ENCODE assay signal across 16 mouse cellular contexts in the genomic region with DNA sequence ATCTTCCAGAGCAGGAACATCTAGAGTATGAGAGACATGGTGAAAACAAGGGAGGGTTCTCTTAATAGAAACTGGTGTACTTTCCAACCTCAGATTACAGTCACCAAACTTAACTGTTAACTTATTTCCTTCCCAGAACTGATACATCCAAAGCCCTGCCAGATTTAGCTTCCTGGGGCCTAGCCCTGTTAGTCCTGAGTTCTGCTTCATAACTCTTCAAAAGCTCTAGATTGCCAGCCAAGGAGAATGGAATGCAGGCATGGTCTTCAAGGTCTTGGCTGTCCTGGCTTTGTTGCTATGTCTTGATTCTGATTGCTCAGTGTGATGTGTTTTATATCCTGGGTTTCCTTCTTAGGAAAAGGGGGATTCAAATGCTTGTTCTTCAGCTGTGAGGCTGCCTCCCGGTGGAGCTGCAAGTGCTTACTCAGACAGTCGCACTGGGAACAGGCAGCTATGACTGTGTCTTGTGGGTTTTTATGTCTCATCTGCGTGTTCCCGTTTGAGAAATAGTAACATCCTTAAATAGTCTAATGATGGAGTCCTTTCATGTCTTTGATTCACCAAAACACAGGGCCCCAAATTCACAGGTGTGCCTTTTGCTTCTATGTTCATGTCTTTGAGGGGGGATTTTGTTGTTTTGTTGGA. TPM values are rescaled to one million over a fixed set of nuclear protein-coding genes. Genes with fewer than 3 reads are reported as not detected.
DNase-seq lines count a peak whose midpoint lies in the region; ATAC-seq and TF ChIP-seq lines count a peak whose summit lies in the region.
"Had no signal": no experiment of that assay in that cellular context is flagged by ENCODE, and none has a peak within 500 bp of the region (broad histone marks: within the 10 kb centered on the region; RNA-seq: fewer than 3 reads in every experiment).

No protein-coding gene starts in this region.

- peaks cover 9% of the 10 kb centered on the region; the same call in 1 of the 2 replicates for H3K36me3 ChIP-seq in heart, embryonic 15.5 days
- no peaks in the 10 kb centered on the region for H3K36me3 ChIP-seq in stomach, embryonic 15.5 days
- H3K36me3 ChIP-seq in stomach, postnatal 0 days (ENCODE audit: control insufficient read depth, insufficient read depth, low read length): no peaks in the 10 kb centered on the region
- H3K36me3 ChIP-seq in embryonic facial prominence, embryonic 10.5 days (replicated peaks): peaks cover 32% of the 10 kb centered on the region
- no peaks in the 10 kb centered on the region for H3K36me3 ChIP-seq in stomach, embryonic 16.5 days (ENCODE audit: control insufficient read depth, insufficient read depth, low read length)
- H3K36me3 ChIP-seq: midbrain, embryonic 15.5 days had no signal

- no peak overlapping the region for H3K4me2 ChIP-seq in heart, embryonic 15.5 days
- no peak overlapping the region for H3K4me2 ChIP-seq in stomach, embryonic 15.5 days
- no peak overlapping the region for H3K4me2 ChIP-seq in stomach, postnatal 0 days (replicated peaks; ENCODE audit: low read depth)
- H3K4me2 ChIP-seq in stomach, embryonic 16.5 days (ENCODE audit: low read depth, low read length): no peak overlapping the region
- H3K4me2 ChIP-seq: heart, embryonic 11.5 days; limb, embryonic 12.5 days; liver, embryonic 15.5 days; midbrain, embryonic 15.5 days had no signal

- H3K4me3 ChIP-seq in heart, embryonic 15.5 days: no peak overlapping the region
- H3K4me3 ChIP-seq in stomach, embryonic 15.5 days (replicated peaks): no peak overlapping the region
- H3K4me3 ChIP-seq in stomach, postnatal 0 days (ENCODE audit: low read depth, low read length): no peak overlapping the region
- H3K4me3 ChIP-seq in embryonic facial prominence, embryonic 10.5 days: no peak overlapping the region
- H3K4me3 ChIP-seq in stomach, embryonic 16.5 days (replicated peaks; ENCODE audit: low read length): no peak overlapping the region
- H3K4me3 ChIP-seq: limb, embryonic 12.5 days; liver, embryonic 15.5 days; midbrain, embryonic 15.5 days had no signal

- no peak for TF ChIP-seq CTCF in stomach, postnatal 0 days (IDR thresholded peaks at IDR 0.05; ENCODE audit: low read depth)

- no peaks in the 10 kb centered on the region for H3K9me3 ChIP-seq in heart, embryonic 15.5 days (replicated peaks)
- H3K9me3 ChIP-seq in stomach, embryonic 15.5 days: no peaks in the 10 kb centered on the region
- no peaks in the 10 kb centered on the region for H3K9me3 ChIP-seq in stomach, postnatal 0 days (ENCODE audit: control insufficient read depth, low read length)
- H3K9me3 ChIP-seq in embryonic facial prominence, embryonic 10.5 days: no peaks in the 10 kb centered on the region
- no peaks in the 10 kb centered on the region for H3K9me3 ChIP-seq in stomach, embryonic 16.5 days (replicated peaks; ENCODE audit: control insufficient read depth, low read length)
- H3K9me3 ChIP-seq: limb, embryonic 12.5 days; liver, embryonic 15.5 days; midbrain, embryonic 15.5 days had no signal

- no peak for ATAC-seq in heart, embryonic 15.5 days (replicated peaks; ENCODE audit: insufficient number of reproducible peaks, insufficient read depth, low FRiP score, low read depth)
- ATAC-seq in stomach, embryonic 15.5 days (ENCODE audit: insufficient read depth, low FRiP score, low read depth): no peak
- no peak for ATAC-seq in stomach, postnatal 0 days (ENCODE audit: low FRiP score, low TSS enrichment)
- no peak for ATAC-seq in stomach, embryonic 16.5 days (ENCODE audit: insufficient read depth, low FRiP score)
- ATAC-seq: inflammation-experienced regulatory T-cells, adult 6 months; lung, postnatal 0 days; midbrain, embryonic 15.5 days had no signal

- no peaks in the 10 kb centered on the region for H3K27me3 ChIP-seq in heart, embryonic 15.5 days
- H3K27me3 ChIP-seq in stomach, embryonic 15.5 days (replicated peaks): no peaks in the 10 kb centered on the region
- no peaks in the 10 kb centered on the region for H3K27me3 ChIP-seq in stomach, postnatal 0 days (ENCODE audit: control insufficient read depth, insufficient read depth, low read length)
- no peaks in the 10 kb centered on the region for H3K27me3 ChIP-seq in embryonic facial prominence, embryonic 10.5 days (replicated peaks; ENCODE audit: low read depth, poor library complexity, severe bottlenecking)
- no peaks in the 10 kb centered on the region for H3K27me3 ChIP-seq in stomach, embryonic 16.5 days (ENCODE audit: control insufficient read depth, insufficient read depth, low read length)
- H3K27me3 ChIP-seq: CH12.LX; limb, embryonic 12.5 days; liver, embryonic 15.5 days; midbrain, embryonic 15.5 days had no signal

- no peak for TF ChIP-seq EP300 in stomach, postnatal 0 days (optimal IDR thresholded peaks at IDR 0.05)

- H3K27ac ChIP-seq in heart, embryonic 15.5 days: peak overlapping the region; percentile 27
- H3K27ac ChIP-seq in stomach, embryonic 15.5 days: 0 out of 2 replicates have a peak overlapping the region, but pooled peaks have one; percentile 4
- H3K27ac ChIP-seq in stomach, postnatal 0 days (replicated peaks): no peak overlapping the region
- 0 out of 2 replicates have a peak overlapping the region, but pooled peaks have one; percentile 32 for H3K27ac ChIP-seq in embryonic facial prominence, embryonic 10.5 days (replicated peaks)
- H3K27ac ChIP-seq in stomach, embryonic 16.5 days (ENCODE audit: low read length): peak overlapping the region; percentile 32; the same call in 1 of the 2 replicates
- H3K27ac ChIP-seq: liver, embryonic 15.5 days; midbrain, embryonic 15.5 days had no signal

- WGBS in heart, embryonic 15.5 days: 77% methylated on average over 4 of the region's 4 CpGs
- 79% methylated on average over 4 of the region's 4 CpGs for WGBS in stomach, embryonic 15.5 days
- WGBS in stomach, postnatal 0 days: 61% methylated on average over 4 of the region's 4 CpGs
- 93% methylated on average over 4 of the region's 4 CpGs for WGBS in embryonic facial prominence, embryonic 10.5 days
- 76% methylated on average over 4 of the region's 4 CpGs for WGBS in stomach, embryonic 16.5 days

- DNase-seq in heart, postnatal 4 days: no peak
- DNase-seq in stomach, postnatal 0 days (ENCODE audit: low spot score): no peak
- no peak for DNase-seq in embryonic facial prominence, embryonic 10.5 days (ENCODE audit: low spot score)
- DNase-seq in layer of hippocampus, postnatal 14 days (ENCODE audit: low spot score in 2 of 2): no peak
- no peak for DNase-seq in ovary, adult 18-20 months (ENCODE audit: low spot score)
- DNase-seq: gastrocnemius, postnatal 36 days had no signal

- H3K4me1 ChIP-seq in heart, embryonic 15.5 days (replicated peaks): peaks cover 34% of the 10 kb centered on the region
- H3K4me1 ChIP-seq in stomach, embryonic 15.5 days: peaks cover 3% of the 10 kb centered on the region; the same call in 1 of the 2 replicates
- H3K4me1 ChIP-seq in stomach, postnatal 0 days (replicated peaks; ENCODE audit: control insufficient read depth, insufficient read depth): no peaks in the 10 kb centered on the region
- peaks cover 15% of the 10 kb centered on the region for H3K4me1 ChIP-seq in embryonic facial prominence, embryonic 10.5 days
- peaks cover 8% of the 10 kb centered on the region; the same call in 1 of the 2 replicates for H3K4me1 ChIP-seq in stomach, embryonic 16.5 days (ENCODE audit: control insufficient read depth, insufficient read depth, low read length)
- H3K4me1 ChIP-seq: limb, embryonic 12.5 days; liver, embryonic 15.5 days; midbrain, embryonic 15.5 days had no signal

- no peak overlapping the region for H3K9ac ChIP-seq in heart, embryonic 15.5 days
- no peak overlapping the region for H3K9ac ChIP-seq in stomach, embryonic 15.5 days
- no peak overlapping the region for H3K9ac ChIP-seq in stomach, postnatal 0 days (ENCODE audit: low read length)
- no peak overlapping the region for H3K9ac ChIP-seq in stomach, embryonic 16.5 days (ENCODE audit: low read length)
- H3K9ac ChIP-seq: limb, embryonic 12.5 days; liver, embryonic 15.5 days; midbrain, embryonic 15.5 days had no signal

RNA-seq across cellular contexts. Expression of a gene that starts 32.1 kb away (rescaled TPM):
- 72.6 and 103 TPM in 2 replicates for polyA plus RNA-seq in heart, embryonic 15.5 days (2015; fragmentation: Nextera tagmentation; extraction: Ambion mirVana)
- 10 to 100 TPM; 60.5 to 64.9 TPM for total RNA-seq in heart, postnatal 4 days (2021)
- 125 and 137 TPM in 2 replicates for polyA plus RNA-seq in stomach, embryonic 15.5 days (2015; fragmentation: Nextera tagmentation; extraction: Ambion mirVana)
- 84.6 and 106 TPM in 2 replicates for polyA plus RNA-seq in stomach, postnatal 0 days (2015; fragmentation: Nextera tagmentation; extraction: Ambion mirVana)
- polyA plus RNA-seq in embryonic facial prominence, embryonic 10.5 days (2016; fragmentation: Nextera tagmentation; extraction: Ambion mirVana): 130 and 144 TPM in 2 replicates
- 111 and 120 TPM in 2 replicates for polyA plus RNA-seq in stomach, embryonic 16.5 days (2015; fragmentation: Nextera tagmentation; extraction: Ambion mirVana)
- total RNA-seq in layer of hippocampus, postnatal 14 days (2021): 100 to 1,000 TPM; 122 to 125 TPM

RNA-seq across cellular contexts. Expression of a gene that starts 47.8 kb away (rescaled TPM):
- 54.0 and 58.7 TPM in 2 replicates for polyA plus RNA-seq in heart, embryonic 15.5 days (2015; fragmentation: Nextera tagmentation; extraction: Ambion mirVana)
- 10 to 100 TPM; 57.2 to 64.7 TPM for total RNA-seq in heart, postnatal 4 days (2021)
- 76.4 and 83.1 TPM in 2 replicates for polyA plus RNA-seq in stomach, embryonic 15.5 days (2015; fragmentation: Nextera tagmentation; extraction: Ambion mirVana)
- polyA plus RNA-seq in stomach, postnatal 0 days (2015; fragmentation: Nextera tagmentation; extraction: Ambion mirVana): 69.8 and 74.3 TPM in 2 replicates
- polyA plus RNA-seq in embryonic facial prominence, embryonic 10.5 days (2016; fragmentation: Nextera tagmentation; extraction: Ambion mirVana): 54.0 and 55.7 TPM in 2 replicates
- 76.8 and 77.2 TPM in 2 replicates for polyA plus RNA-seq in stomach, embryonic 16.5 days (2015; fragmentation: Nextera tagmentation; extraction: Ambion mirVana)
- total RNA-seq in layer of hippocampus, postnatal 14 days (2021): 10 to 100 TPM; 48.5 to 69.0 TPM
